Comparison of ENCODE assay signal across 8 mouse cellular contexts in genomic region chr6:127109402-127109930, GRCm38 (mm10). TPM values are rescaled to one million over a fixed set of nuclear protein-coding genes. Genes with fewer than 3 reads are reported as not detected.
DNase-seq lines count a peak whose midpoint lies in the region; ATAC-seq lines count a peak whose summit lies in the region.

Tigar (minus strand) TSS chr6:127109557.

- peak; percentile 100 for ATAC-seq in forebrain, embryonic 14.5 days
- peak; percentile 100 for ATAC-seq in neural tube, embryonic 15.5 days (ENCODE audit: low FRiP score)

- intact Hi-C loops in heart, postnatal 14 days (cut with DNase I): loop anchor here (5.0 to 10.0 kb wide), 2 partner anchors 162 to 265 kb away; partner anchors contain the start of gene Ndufa9

- no peaks in the 10 kb centered on the region for H3K36me3 ChIP-seq in forebrain, embryonic 14.5 days (ENCODE audit: control insufficient read depth, insufficient read depth, low read length)
- no peaks in the 10 kb centered on the region for H3K36me3 ChIP-seq in neural tube, embryonic 15.5 days

- WGBS in forebrain, embryonic 14.5 days: under 1% methylated on average over 37 of the region's 37 CpGs
- under 1% methylated on average over 37 of the region's 37 CpGs for WGBS in neural tube, embryonic 15.5 days

- H3K27me3 ChIP-seq in forebrain, embryonic 14.5 days (replicated peaks; ENCODE audit: control insufficient read depth, insufficient read depth, low read length): no peaks in the 10 kb centered on the region
- no peaks in the 10 kb centered on the region for H3K27me3 ChIP-seq in neural tube, embryonic 15.5 days (replicated peaks)

- peak; percentile 97 for DNase-seq in ES-CJ7 (ENCODE audit: low read depth, low spot score)
- peak; percentile 96 for DNase-seq in cerebellum, adult 11 months
- DNase-seq in forebrain, embryonic 14.5 days (ENCODE audit: low spot score): peak; percentile 98
- peak; percentile 90 to 93 for DNase-seq in heart, postnatal 14 days
- DNase-seq in layer of hippocampus, adult 11-12 months (ENCODE audit: low spot score): peak; percentile 93
- DNase-seq in lung, adult 18-20 months: peak; percentile 95 to 97
- DNase-seq in testis, postnatal 14 days (ENCODE audit: low spot score): peak; percentile 92

- H3K9ac ChIP-seq in forebrain, embryonic 14.5 days (ENCODE audit: low read length): peak within 1 kb of the TSS; percentile 53
- H3K9ac ChIP-seq in neural tube, embryonic 15.5 days (replicated peaks): peak within 1 kb of the TSS; percentile 51

- no peaks in the 10 kb centered on the region for H3K9me3 ChIP-seq in forebrain, embryonic 14.5 days (replicated peaks; ENCODE audit: control insufficient read depth, low read length)
- no peaks in the 10 kb centered on the region for H3K9me3 ChIP-seq in neural tube, embryonic 15.5 days (replicated peaks)

- H3K4me2 ChIP-seq in forebrain, embryonic 14.5 days (ENCODE audit: low read length): peak within 1 kb of the TSS; percentile 80
- peak within 1 kb of the TSS; percentile 85 for H3K4me2 ChIP-seq in neural tube, embryonic 15.5 days

- H3K27ac ChIP-seq in forebrain, embryonic 14.5 days (ENCODE audit: low read depth, low read length): no peak within 1 kb of the TSS
- H3K27ac ChIP-seq in neural tube, embryonic 15.5 days (replicated peaks): peak within 1 kb of the TSS; percentile 68

- H3K4me3 ChIP-seq in forebrain, embryonic 14.5 days (ENCODE audit: low read depth, low read length): peak within 1 kb of the TSS; percentile 60
- peak within 1 kb of the TSS; percentile 58 for H3K4me3 ChIP-seq in neural tube, embryonic 15.5 days (replicated peaks)

- H3K4me1 ChIP-seq in forebrain, embryonic 14.5 days (ENCODE audit: control insufficient read depth, insufficient read depth, low read length): peaks cover 6% of the 10 kb centered on the region; the same call in 1 of the 2 replicates
- H3K4me1 ChIP-seq in neural tube, embryonic 15.5 days: peaks cover 14% of the 10 kb centered on the region

RNA-seq across cellular contexts. Expression of gene Tigar, which starts in this region (rescaled TPM):
- 7.4 and 8.1 TPM in 2 replicates for polyA plus RNA-seq in forebrain, embryonic 14.5 days (2014; fragmentation: Nextera tagmentation; extraction: Ambion mirVana)
- 10 to 100 TPM; 38.0 to 44.5 TPM for total RNA-seq in heart, postnatal 14 days (2021)
- 6.3 and 7.3 TPM in 2 replicates for polyA plus RNA-seq in neural tube, embryonic 15.5 days (2015; fragmentation: Nextera tagmentation; extraction: Ambion mirVana)
